Mouse (Mus musculus) embryonic facial prominence, embryonic 14.5 days (tissue): Measurements from ENCODE around the gene Polr2h. TPM values are rescaled to one million over a fixed set of nuclear protein-coding genes. Genes with fewer than 3 reads are reported as not detected.

Source experiments
- ATAC-seq: fragments of 200-750 bp; cut with Nextera tagmentation; 2 replicates; pipeline ENCODE4 v1.8.0; 2017; ENCODE audit warnings: low read depth, moderate number of reproducible peaks, moderate TSS enrichment
- DNase-seq: peaks from one replicate; pipeline ENCODE4 v3.0.0-alpha.2; 2015; ENCODE audit warnings: low spot score
- H3K27ac ChIP-seq: fragments of 300-500 bp; sonication (generic); replicated peaks from 2 replicates; pipeline ENCODE4 v1.5.1; 2014; ENCODE audit warnings: low read depth, mild to moderate bottlenecking, low read length, moderate library complexity
- H3K27me3 ChIP-seq: fragments of 300-500 bp; sonication (generic); replicated peaks from 2 replicates; pipeline ENCODE4 v1.6.1; 2014; ENCODE audit warnings: low read length; ENCODE audit not compliant: control insufficient read depth, insufficient read depth
- H3K36me3 ChIP-seq: fragments of 300-500 bp; sonication (generic); 2 replicates; pipeline ENCODE4 v1.6.1; 2014; ENCODE audit warnings: low read length, mixed read lengths; ENCODE audit not compliant: control insufficient read depth, insufficient read depth
- H3K4me1 ChIP-seq: fragments of 300-500 bp; sonication (generic); 2 replicates; pipeline ENCODE4 v1.6.1; 2014; ENCODE audit warnings: antibody characterized with exemption, low read length; ENCODE audit not compliant: control insufficient read depth, insufficient read depth
- H3K4me2 ChIP-seq: fragments of 300-500 bp; sonication (generic); 2 replicates; pipeline ENCODE4 v1.6.1; 2014; ENCODE audit warnings: low read depth, mild to moderate bottlenecking, low read length, moderate library complexity, mixed read lengths
- H3K4me3 ChIP-seq: fragments of 300-500 bp; sonication (generic); 2 replicates; pipeline ENCODE4 v1.5.1; 2014; ENCODE audit warnings: low read depth, mild to moderate bottlenecking, low read length
- H3K9ac ChIP-seq: fragments of 300-500 bp; sonication (generic); 2 replicates; pipeline ENCODE4 v1.6.1; 2014; ENCODE audit warnings: low read depth, mild to moderate bottlenecking, low read length, moderate library complexity, mixed read lengths
- H3K9me3 ChIP-seq: fragments of 300-500 bp; sonication (generic); 2 replicates; pipeline ENCODE4 v1.6.1; 2016; ENCODE audit warnings: low read length; ENCODE audit not compliant: control insufficient read depth
- WGBS: fragments of 180-500 bp; shearing (Covaris S2); extraction: QIAGEN DNeasy Blood & Tissue Kit; methylation state at CpG from one replicate; pipeline ENCODE4 v1.1.7; 2014; 5-methylcytosine and 5-hydroxymethylcytosine counted together
- polyA plus RNA-seq: library from polyadenylated mRNA; unstranded; fragments of >200 nt; fragmentation: Nextera tagmentation; extraction: Ambion mirVana; gene quantifications from 2 replicates; pipeline ENCODE4 v1.2.1, GENCODE M21; 2014

The Polr2h gene
- polyA plus RNA-seq, 1 experiment from 2014 or later = 107 TPM

GRCm38 (mm10) chr16:20732925-20733730 lies 15.7 kb downstream of the Polr2h start, which contains the start of gene Chrd:
Chrd (plus strand) TSS chr16:20733127.
- H3K27ac ChIP-seq = peak within 1 kb of the TSS; percentile 83
- H3K4me3 ChIP-seq = peak within 1 kb of the TSS; percentile 74
- DNase-seq (peak; percentile 85), ATAC-seq (peak; percentile 90)
- H3K4me1 ChIP-seq = peaks cover 7% of the 10 kb centered on the region; the same call in 1 of the 2 replicates
- no peaks in the 10 kb centered on the region for H3K9me3 ChIP-seq
- peak within 1 kb of the TSS; percentile 83 for H3K9ac ChIP-seq
- peaks cover 26% of the 10 kb centered on the region for H3K27me3 ChIP-seq
- H3K36me3 ChIP-seq = peaks cover 9% of the 10 kb centered on the region; the same call in 1 of the 2 replicates
- under 1% methylated on average over 27 of the region's 70 CpGs for WGBS
- peak within 1 kb of the TSS; percentile 98 for H3K4me2 ChIP-seq

DNA sequence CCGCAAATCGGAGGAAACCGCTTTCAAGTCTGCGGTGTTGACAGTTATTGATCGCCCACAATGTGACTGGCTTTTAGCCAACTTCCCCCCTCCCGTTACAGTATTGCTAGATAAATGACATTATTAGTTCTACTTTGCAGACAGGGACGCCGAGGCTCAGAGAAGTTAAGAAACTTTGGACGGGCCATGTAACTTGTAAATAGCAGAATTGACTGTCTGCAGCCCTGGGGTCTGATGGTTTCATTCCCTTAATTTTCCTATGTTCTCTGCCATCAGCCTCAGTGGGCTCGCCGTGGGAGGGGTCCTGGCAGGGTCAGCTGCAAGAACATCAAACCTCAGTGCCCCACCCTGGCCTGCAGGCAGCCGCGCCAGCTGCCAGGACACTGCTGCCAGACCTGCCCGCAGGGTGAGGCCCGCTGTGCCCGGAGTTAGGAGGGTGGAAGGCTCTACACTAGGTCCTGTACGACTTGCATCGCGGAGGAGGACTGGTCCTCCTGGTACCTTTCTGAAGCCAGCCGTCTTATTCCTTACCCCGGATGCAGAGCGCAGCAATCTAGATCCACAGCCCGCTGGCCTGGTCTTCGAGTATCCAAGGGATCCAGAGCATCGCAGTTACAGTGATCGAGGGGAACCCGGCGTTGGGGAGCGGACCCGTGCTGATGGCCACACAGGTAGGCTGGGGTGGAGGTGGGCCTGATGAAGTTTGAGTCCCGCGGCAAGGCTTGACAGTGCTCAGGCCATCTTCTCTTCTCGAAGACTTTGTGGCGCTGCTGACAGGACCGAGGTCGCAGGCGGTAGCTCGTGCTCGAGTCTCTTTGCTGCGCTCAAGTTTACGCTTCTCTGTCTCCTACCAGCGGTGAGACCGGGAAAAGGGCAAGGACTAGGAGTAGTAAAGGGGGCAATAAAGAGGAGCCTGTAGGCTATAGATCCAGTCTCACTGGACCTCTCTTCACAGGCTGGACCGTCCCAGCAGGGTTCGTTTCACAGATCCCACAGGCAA lies 16.6 kb downstream of the Polr2h start, which contains the start of gene Thpo:
Gene Thpo (minus strand): TSS at position 781 of the 1,000 bp plus-strand sequence.
- WGBS = 6% methylated on average over 44 of the region's 45 CpGs
- H3K9me3 ChIP-seq = no peaks in the 10 kb centered on the region
- H3K27me3 ChIP-seq = peaks cover 26% of the 10 kb centered on the region
- H3K4me3 ChIP-seq = peak within 1 kb of the TSS; percentile 74
- ATAC-seq (no peak), DNase-seq (peak; percentile 36)
- no peak within 1 kb of the TSS; the same call in 1 of the 2 replicates for H3K27ac ChIP-seq
- peaks cover 7% of the 10 kb centered on the region; the same call in 1 of the 2 replicates for H3K4me1 ChIP-seq
- peak within 1 kb of the TSS; percentile 98 for H3K4me2 ChIP-seq
- H3K36me3 ChIP-seq = peaks cover 9% of the 10 kb centered on the region; the same call in 1 of the 2 replicates
- peak within 1 kb of the TSS; percentile 83 for H3K9ac ChIP-seq

- H3K4me2 ChIP-seq = no peak overlapping the region
- H3K9me3 ChIP-seq = no peaks in the 10 kb centered on the region
- H3K27ac ChIP-seq = no peak overlapping the region
- ATAC-seq (no peak), DNase-seq (no peak)
- H3K4me3 ChIP-seq = no peak overlapping the region
- peaks cover 26% of the 10 kb centered on the region for H3K27me3 ChIP-seq
- peaks cover 7% of the 10 kb centered on the region; the same call in 1 of the 2 replicates for H3K4me1 ChIP-seq
- no peak overlapping the region for H3K9ac ChIP-seq
- 80% methylated on average over 5 of the region's 5 CpGs for WGBS
- peaks cover 9% of the 10 kb centered on the region; the same call in 1 of the 2 replicates for H3K36me3 ChIP-seq
Observed at GRCm38 (mm10) chr16:20735651-20736050, 18.2 kb downstream of the Polr2h start.

DNA sequence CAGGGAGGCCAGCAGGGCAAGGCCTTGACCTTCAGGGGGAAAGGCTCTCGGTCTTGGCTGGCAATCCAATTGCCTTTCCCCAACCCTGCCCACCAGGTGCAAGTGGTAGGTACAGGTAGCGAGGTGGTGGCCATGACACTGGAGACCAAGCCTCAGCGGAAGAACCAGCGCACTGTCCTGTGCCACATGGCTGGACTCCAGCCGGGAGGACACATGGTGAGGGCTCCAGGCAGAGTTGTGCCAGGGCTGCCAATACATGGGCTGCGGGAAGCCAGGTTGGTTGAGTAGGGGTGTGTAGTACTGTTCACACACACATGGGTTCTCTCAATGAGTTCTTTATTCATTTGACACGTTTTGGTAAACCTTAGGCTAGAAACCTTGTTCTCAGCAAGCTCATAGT lies 18.7 kb downstream of the Polr2h start:
- Histone ChIP-seq H3K9me3 (no peaks in the 10 kb centered on the region), H3K4me3 (no peak overlapping the region), H3K27me3 (peaks cover 26% of the 10 kb centered on the region), H3K4me1 (peaks cover 7% of the 10 kb centered on the region; the same call in 1 of the 2 replicates), H3K9ac (no peak overlapping the region), H3K36me3 (peaks cover 9% of the 10 kb centered on the region; the same call in 1 of the 2 replicates), H3K4me2 (no peak overlapping the region), H3K27ac (no peak overlapping the region)
- 86% methylated on average over 7 of the region's 7 CpGs for WGBS
- DNase-seq = no peak
- ATAC-seq = no peak

DNA sequence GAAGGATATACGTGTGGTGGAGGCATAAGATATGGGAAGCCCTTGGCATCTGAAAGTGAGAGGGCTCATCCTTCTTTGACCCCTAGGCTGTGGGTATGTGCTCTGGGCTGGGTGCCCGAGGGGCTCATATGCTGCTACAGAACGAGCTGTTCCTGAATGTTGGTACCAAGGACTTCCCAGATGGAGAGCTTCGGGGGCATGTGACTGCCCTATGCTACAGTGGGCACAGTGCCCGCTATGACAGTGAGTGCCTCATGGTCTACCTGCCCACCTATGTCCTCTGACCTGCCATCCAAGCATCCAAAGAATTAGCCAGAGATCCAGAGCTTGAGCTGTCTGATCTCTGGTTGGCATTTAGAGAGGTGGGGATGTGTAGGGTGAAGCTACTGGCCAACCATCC lies 19.4 kb downstream of the Polr2h start:
- H3K9me3 ChIP-seq = no peaks in the 10 kb centered on the region
- H3K4me2 ChIP-seq = no peak overlapping the region
- H3K4me3 ChIP-seq = no peak overlapping the region
- peaks cover 9% of the 10 kb centered on the region; the same call in 1 of the 2 replicates for H3K36me3 ChIP-seq
- H3K27ac ChIP-seq = no peak overlapping the region
- DNase-seq (no peak), ATAC-seq (no peak)
- H3K4me1 ChIP-seq = peaks cover 7% of the 10 kb centered on the region; the same call in 1 of the 2 replicates
- peaks cover 26% of the 10 kb centered on the region for H3K27me3 ChIP-seq
- 84% methylated on average over 5 of the region's 5 CpGs for WGBS
- no peak overlapping the region for H3K9ac ChIP-seq

GRCm38 (mm10) chr16:20739845-20740244 lies 22.4 kb downstream of the Polr2h start:
- H3K4me3 ChIP-seq = no peak overlapping the region
- peaks cover 9% of the 10 kb centered on the region; the same call in 1 of the 2 replicates for H3K36me3 ChIP-seq
- no peak overlapping the region for H3K27ac ChIP-seq
- DNase-seq (no peak), ATAC-seq (no peak)
- no peak overlapping the region for H3K4me2 ChIP-seq
- H3K27me3 ChIP-seq = peaks cover 9% of the 10 kb centered on the region
- no peak overlapping the region for H3K9ac ChIP-seq
- H3K4me1 ChIP-seq = no peaks in the 10 kb centered on the region
- no peaks in the 10 kb centered on the region for H3K9me3 ChIP-seq
- WGBS = 93% methylated on average over 9 of the region's 9 CpGs

GRCm38 (mm10) chr16:20746641-20747040 lies 29.2 kb downstream of the Polr2h start:
- Histone ChIP-seq H3K9me3 (no peaks in the 10 kb centered on the region), H3K4me1 (no peaks in the 10 kb centered on the region), H3K36me3 (no peaks in the 10 kb centered on the region), H3K4me2 (no peak overlapping the region), H3K4me3 (no peak overlapping the region), H3K9ac (no peak overlapping the region), H3K27ac (no peak overlapping the region), H3K27me3 (no peaks in the 10 kb centered on the region)
- WGBS = 57% methylated on average over 6 of the region's 6 CpGs
- ATAC-seq (peak; percentile 74), DNase-seq (peak; percentile 84)

- 31% methylated on average over 8 of the region's 8 CpGs for WGBS
- peak; percentile 55 for DNase-seq
- H3K4me2 ChIP-seq = peak overlapping the region; percentile 23; the same call in 1 of the 2 replicates
Observed at GRCm38 (mm10) chr16:20750518-20750917, 33.1 kb downstream of the Polr2h start.

More at GRCm38 (mm10) chr16:20750518-20750917, 33.1 kb downstream of the Polr2h start:
- no peak for ATAC-seq
- no peaks in the 10 kb centered on the region for H3K36me3 ChIP-seq
- H3K9me3 ChIP-seq = no peaks in the 10 kb centered on the region
- H3K27ac ChIP-seq = no peak overlapping the region
- no peak overlapping the region for H3K4me3 ChIP-seq
- no peaks in the 10 kb centered on the region for H3K4me1 ChIP-seq
- no peak overlapping the region for H3K9ac ChIP-seq
- H3K27me3 ChIP-seq = no peaks in the 10 kb centered on the region
